21 mouse cellular contexts compared by ENCODE assay signal in the genomic region with DNA sequence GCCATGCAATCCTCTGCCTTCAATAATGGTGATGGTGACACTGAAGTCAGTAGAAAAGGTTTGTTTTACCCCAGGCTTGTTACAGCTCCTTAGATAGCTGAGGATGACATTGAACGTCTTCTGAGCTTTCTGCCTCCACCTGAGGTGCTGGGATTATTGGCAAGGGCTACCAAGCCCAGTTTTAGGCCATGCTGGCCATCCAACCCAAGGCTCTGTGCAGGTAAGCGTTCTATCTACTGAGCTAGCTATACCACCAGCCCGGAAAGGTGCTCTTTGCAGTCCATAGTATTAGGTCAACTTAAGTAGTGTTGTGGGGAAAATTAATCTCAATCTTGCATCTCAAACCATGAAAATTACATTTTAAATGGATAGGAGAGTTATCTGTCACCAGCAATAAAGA. TPM values are rescaled to one million over a fixed set of nuclear protein-coding genes. Genes with fewer than 3 reads are reported as not detected.
A peak's percentile ranks its signal among the peaks of the same experiment; 100 is the strongest.
DNase-seq lines count a peak whose midpoint lies in the region; ATAC-seq lines count a peak whose summit lies in the region.
"Had no signal": no experiment of that assay in that cellular context is flagged by ENCODE, and none has a peak within 500 bp of the region (broad histone marks: within the 10 kb centered on the region; RNA-seq: fewer than 3 reads in every experiment).

No protein-coding gene starts in this region.

- intact Hi-C loops in heart, postnatal 10 days (cut with DNase I), result no loop called here

- no peak overlapping the region for H3K4me2 ChIP-seq in midbrain, embryonic 11.5 days
- H3K4me2 ChIP-seq: embryonic facial prominence, embryonic 12.5 days; forebrain, embryonic 13.5 days; forebrain, embryonic 15.5 days had no signal

- DNase-seq in heart, adult 11 months, result peak; percentile 64
- no peak for DNase-seq in heart, postnatal 10 days
- peak; percentile 65 for DNase-seq in midbrain, embryonic 11.5 days (ENCODE audit: low spot score, missing footprints)
- no peak for DNase-seq in midbrain, embryonic 10.5 days (ENCODE audit: low spot score)
- DNase-seq in ovary, postnatal 10 days (ENCODE audit: low spot score), result no peak
- DNase-seq: adrenal gland, adult 8-10 months; adrenal gland, postnatal 14 days; adrenal gland, postnatal 36 days; cerebellum, adult 11-12 months; cerebellum, adult 2 months; cerebellum, adult 9-10 months; cerebellum, postnatal 10 days; cerebellum, postnatal 25 days; forebrain, postnatal 0 days had no signal

- WGBS in midbrain, embryonic 11.5 days, result 96% methylated on average over 3 of the region's 3 CpGs
- 88% methylated on average over 3 of the region's 3 CpGs for WGBS in midbrain, embryonic 10.5 days

- H3K27ac ChIP-seq in midbrain, embryonic 11.5 days (ENCODE audit: low read depth, low read length), result no peak overlapping the region
- no peak overlapping the region for H3K27ac ChIP-seq in midbrain, embryonic 10.5 days (replicated peaks)
- H3K27ac ChIP-seq: embryonic facial prominence, embryonic 10.5 days; embryonic facial prominence, embryonic 12.5 days; forebrain, embryonic 13.5 days; forebrain, embryonic 15.5 days had no signal

- H3K4me1 ChIP-seq in midbrain, embryonic 11.5 days (ENCODE audit: control insufficient read depth, insufficient read depth, low read length), result peaks cover 7% of the 10 kb centered on the region; the same call in 1 of the 2 replicates
- peaks cover 24% of the 10 kb centered on the region for H3K4me1 ChIP-seq in midbrain, embryonic 10.5 days

- no peaks in the 10 kb centered on the region for H3K27me3 ChIP-seq in midbrain, embryonic 11.5 days (ENCODE audit: control insufficient read depth, insufficient read depth, low read length)
- no peaks in the 10 kb centered on the region for H3K27me3 ChIP-seq in midbrain, embryonic 10.5 days (ENCODE audit: low read depth, poor library complexity, severe bottlenecking)
- H3K27me3 ChIP-seq: embryonic facial prominence, embryonic 12.5 days; forebrain, embryonic 13.5 days; forebrain, embryonic 15.5 days; Patski had no signal

- H3K9me3 ChIP-seq in midbrain, embryonic 11.5 days (ENCODE audit: control insufficient read depth, low read length), result no peaks in the 10 kb centered on the region
- H3K9me3 ChIP-seq in midbrain, embryonic 10.5 days (replicated peaks), result no peaks in the 10 kb centered on the region
- H3K9me3 ChIP-seq: embryonic facial prominence, embryonic 10.5 days; embryonic facial prominence, embryonic 12.5 days; forebrain, embryonic 13.5 days; forebrain, embryonic 15.5 days; G1E had no signal

- ATAC-seq in midbrain, embryonic 11.5 days (ENCODE audit: low FRiP score), result no peak
- ATAC-seq: activated CD4-positive, CD25-positive, alpha-beta regulatory T cell, adult 4 months; forebrain, embryonic 13.5 days; forebrain, embryonic 15.5 days; forebrain, postnatal 0 days; Patski had no signal

- no peaks in the 10 kb centered on the region for H3K36me3 ChIP-seq in midbrain, embryonic 11.5 days (ENCODE audit: control insufficient read depth, insufficient read depth, low read length)
- no peaks in the 10 kb centered on the region for H3K36me3 ChIP-seq in midbrain, embryonic 10.5 days
- H3K36me3 ChIP-seq: embryonic facial prominence, embryonic 10.5 days; embryonic facial prominence, embryonic 12.5 days; forebrain, embryonic 15.5 days had no signal

- H3K4me3 ChIP-seq in midbrain, embryonic 11.5 days (ENCODE audit: low read depth, low read length), result no peak overlapping the region
- no peak overlapping the region for H3K4me3 ChIP-seq in midbrain, embryonic 10.5 days
- H3K4me3 ChIP-seq: embryonic facial prominence, embryonic 10.5 days; embryonic facial prominence, embryonic 12.5 days; forebrain, embryonic 13.5 days; forebrain, embryonic 15.5 days had no signal

- H3K9ac ChIP-seq in midbrain, embryonic 11.5 days (ENCODE audit: low read length), result no peak overlapping the region
- H3K9ac ChIP-seq: embryonic facial prominence, embryonic 12.5 days; forebrain, embryonic 13.5 days; forebrain, embryonic 15.5 days; forebrain, postnatal 0 days had no signal

RNA-seq across cellular contexts. Expression of a gene that starts 2.4 kb away (rescaled TPM):
- 100 to 1,000 TPM in 1 of 2 experiments, 10 to 100 TPM in 1; 98.2 to 100 TPM for total RNA-seq in heart, postnatal 10 days (2021)
- polyA plus RNA-seq in midbrain, embryonic 11.5 days (2014; fragmentation: Nextera tagmentation; extraction: Ambion mirVana), result 95.7 and 96.9 TPM in 2 replicates
- polyA plus RNA-seq in midbrain, embryonic 10.5 days (2016; fragmentation: Nextera tagmentation; extraction: Ambion mirVana), result 85.5 and 87.3 TPM in 2 replicates

RNA-seq across cellular contexts. Expression of a gene that starts 2.5 kb away (rescaled TPM):
- total RNA-seq in heart, postnatal 10 days (2021), result 1 to 10 TPM; 6.6 to 8.0 TPM
- 14.1 and 14.6 TPM in 2 replicates for polyA plus RNA-seq in midbrain, embryonic 11.5 days (2014; fragmentation: Nextera tagmentation; extraction: Ambion mirVana)
- polyA plus RNA-seq in midbrain, embryonic 10.5 days (2016; fragmentation: Nextera tagmentation; extraction: Ambion mirVana), result 18.5 and 19.6 TPM in 2 replicates

RNA-seq across cellular contexts. Expression of a gene that starts 13.2 kb away (rescaled TPM):
- total RNA-seq in heart, postnatal 10 days (2021), result 10 to 100 TPM; 82.4 to 91.3 TPM
- polyA plus RNA-seq in midbrain, embryonic 11.5 days (2014; fragmentation: Nextera tagmentation; extraction: Ambion mirVana), result 29.9 and 31.5 TPM in 2 replicates
- 54.6 and 57.2 TPM in 2 replicates for polyA plus RNA-seq in midbrain, embryonic 10.5 days (2016; fragmentation: Nextera tagmentation; extraction: Ambion mirVana)

RNA-seq across cellular contexts. Expression of a gene that starts 21.8 kb away (rescaled TPM):
- 10 to 100 TPM; 20.8 to 23.3 TPM for total RNA-seq in heart, postnatal 10 days (2021)
- 96.8 and 98.0 TPM in 2 replicates for polyA plus RNA-seq in midbrain, embryonic 11.5 days (2014; fragmentation: Nextera tagmentation; extraction: Ambion mirVana)
- polyA plus RNA-seq in midbrain, embryonic 10.5 days (2016; fragmentation: Nextera tagmentation; extraction: Ambion mirVana), result 108 TPM in 2 replicates

Comparison
In these comparisons a context has a peak if more than half of its experiments do, and no peak if none do; other contexts are left out.
1. DNase-seq: peak in heart, adult 11 months (single experiment) and midbrain, embryonic 11.5 days (single experiment); none in heart, postnatal 10 days (0 of 2), midbrain, embryonic 10.5 days (single experiment) and ovary, postnatal 10 days (single experiment).